In the genomic region with DNA sequence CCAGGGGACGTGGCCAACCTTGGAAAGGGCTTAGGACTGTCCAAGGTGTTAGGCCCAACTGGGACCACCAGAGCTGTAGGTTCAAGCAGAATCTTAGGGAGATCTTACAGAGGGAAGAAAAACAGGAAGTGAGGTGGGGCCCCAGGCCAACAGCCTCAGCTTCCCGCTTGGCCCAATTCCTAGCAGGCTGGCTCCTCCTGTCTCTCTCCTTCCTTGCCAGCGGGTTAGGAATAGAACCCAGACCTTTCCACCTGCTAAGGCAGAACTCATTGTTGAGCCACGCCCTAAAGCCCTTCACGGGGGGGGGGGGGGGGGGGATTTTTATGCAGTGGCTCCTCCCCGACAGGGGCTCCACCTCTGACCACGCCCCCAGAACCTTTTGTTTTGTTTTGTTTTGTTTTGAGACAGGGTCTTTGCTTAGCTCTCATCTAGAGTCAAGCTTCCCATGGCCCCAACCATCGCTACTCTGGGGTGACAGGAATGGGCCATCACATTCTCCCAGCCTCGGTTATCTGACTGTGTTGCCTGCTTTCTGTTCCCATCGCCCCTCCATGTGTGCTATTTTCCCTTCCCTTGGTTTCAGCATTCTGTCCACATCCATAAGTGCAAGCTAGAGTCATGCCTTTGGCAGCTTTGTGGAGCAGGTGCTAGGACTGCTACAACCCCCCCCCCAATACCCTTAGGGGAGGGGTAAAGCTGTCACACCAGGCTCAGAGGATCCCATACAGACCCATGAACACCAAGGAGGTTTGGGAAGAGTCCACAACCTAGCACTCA, we compare ENCODE assay signal across 8 mouse cellular contexts. TPM values are rescaled to one million over a fixed set of nuclear protein-coding genes. Genes with fewer than 3 reads are reported as not detected.
DNase-seq lines count a peak whose midpoint lies in the region; ATAC-seq and TF ChIP-seq lines count a peak whose summit lies in the region.

No protein-coding gene starts in this region.

- H3K4me3 ChIP-seq in thymus, adult 2 months (ENCODE audit: control insufficient read depth, insufficient read depth, low read length) = peak overlapping the region; percentile 15
- no peak overlapping the region for H3K4me3 ChIP-seq in intestine, embryonic 14.5 days (ENCODE audit: low read depth, low read length)

- WGBS in thymus, adult 2 months = 18% methylated on average over 10 of the region's 10 CpGs
- WGBS in intestine, embryonic 14.5 days = 58% methylated on average over 10 of the region's 10 CpGs

- no peaks in the 10 kb centered on the region for H3K9me3 ChIP-seq in intestine, embryonic 14.5 days (ENCODE audit: control insufficient read depth, low read length)

- no peak for ATAC-seq in CD4-positive, CD25-positive, alpha-beta regulatory T cell, adult 4 months
- ATAC-seq in intestine, embryonic 14.5 days (replicated peaks; ENCODE audit: low FRiP score, low TSS enrichment, low read depth) = no peak
- ATAC-seq in inflammation-experienced regulatory T-cells, adult 6 months = no peak

- no peak for TF ChIP-seq CTCF in thymus, adult 2 months (IDR thresholded peaks at IDR 0.05; ENCODE audit: borderline replicate concordance, control insufficient read depth, extremely low read depth, insufficient read depth, low read length, poor library complexity)

- H3K4me2 ChIP-seq in intestine, embryonic 14.5 days (ENCODE audit: low read length) = peak overlapping the region; percentile 87

- no peak for TF ChIP-seq POLR2A in thymus, adult 2 months (IDR thresholded peaks at IDR 0.05; ENCODE audit: control insufficient read depth, extremely low read depth, insufficient read depth, low read length, poor library complexity)

- H3K4me1 ChIP-seq in thymus, adult 2 months (replicated peaks; ENCODE audit: control insufficient read depth, insufficient read depth, low read length) = peaks cover 74% of the 10 kb centered on the region
- peaks cover 36% of the 10 kb centered on the region for H3K4me1 ChIP-seq in intestine, embryonic 14.5 days (replicated peaks; ENCODE audit: control insufficient read depth, insufficient read depth, low read length)

- H3K27me3 ChIP-seq in thymus, adult 2 months (ENCODE audit: control insufficient read depth, insufficient read depth, low read length) = no peaks in the 10 kb centered on the region
- no peaks in the 10 kb centered on the region for H3K27me3 ChIP-seq in intestine, embryonic 14.5 days (replicated peaks; ENCODE audit: control insufficient read depth, insufficient read depth, low read length)

- H3K9ac ChIP-seq in intestine, embryonic 14.5 days (ENCODE audit: low read length) = no peak overlapping the region

- DNase-seq in CD4-positive, CD25-positive, alpha-beta regulatory T cell, adult 2 months (ENCODE audit: low read depth, low spot score) = peak; percentile 68
- DNase-seq in thymus, adult 2 months = no peak
- DNase-seq in thymus, adult 18-20 months = no peak
- no peak for DNase-seq in intestine, embryonic 14.5 days (ENCODE audit: low spot score)
- DNase-seq in lung, postnatal 10 days = peak; percentile 81
- no peak for DNase-seq in gastrocnemius, postnatal 10 days

- no peaks in the 10 kb centered on the region for H3K36me3 ChIP-seq in thymus, adult 2 months (ENCODE audit: control insufficient read depth, insufficient read depth, low read length)
- H3K36me3 ChIP-seq in intestine, embryonic 14.5 days (ENCODE audit: control insufficient read depth, insufficient read depth, low read length) = no peaks in the 10 kb centered on the region

- H3K27ac ChIP-seq in thymus, adult 2 months (ENCODE audit: control insufficient read depth, insufficient read depth, low read length) = peak overlapping the region; percentile 97
- peak overlapping the region; percentile 97 for H3K27ac ChIP-seq in intestine, embryonic 14.5 days (ENCODE audit: low read depth)

RNA-seq across cellular contexts. Expression of a gene that starts 0.9 kb away (rescaled TPM):
- 10 to 100 TPM; 37.3 to 51.7 TPM for polyA plus RNA-seq in CD4-positive, CD25-positive, alpha-beta regulatory T cell, adult 4 months (2017; shearing (Covaris generic))
- 606 and 621 TPM in 2 replicates for polyA plus RNA-seq in thymus, adult 2 months (2012; rRNA removed)
- 68.2 and 71.1 TPM in 2 replicates for polyA plus RNA-seq in intestine, embryonic 14.5 days (2014; fragmentation: Nextera tagmentation; extraction: Ambion mirVana)
- polyA plus RNA-seq in inflammation-experienced regulatory T-cells, adult 6 months (2017; shearing (Covaris generic)) = 10 to 100 TPM; 50.3 to 61.4 (median 50.9) TPM
- 100 to 1,000 TPM; 142 to 160 TPM for total RNA-seq in gastrocnemius, postnatal 10 days (2021)

RNA-seq across cellular contexts. Expression of a gene that starts 21.9 kb away (rescaled TPM):
- 1 to 10 TPM; 7.2 to 7.3 TPM for polyA plus RNA-seq in CD4-positive, CD25-positive, alpha-beta regulatory T cell, adult 4 months (2017; shearing (Covaris generic))
- polyA plus RNA-seq in thymus, adult 2 months (2012; rRNA removed) = 94.7 and 103 TPM in 2 replicates
- polyA plus RNA-seq in intestine, embryonic 14.5 days (2014; fragmentation: Nextera tagmentation; extraction: Ambion mirVana) = 55.8 and 73.1 TPM in 2 replicates
- 10 to 100 TPM in 1 of 3 experiments, 1 to 10 TPM in 2; 3.4 to 10.4 (median 9.2) TPM for polyA plus RNA-seq in inflammation-experienced regulatory T-cells, adult 6 months (2017; shearing (Covaris generic))
- total RNA-seq in gastrocnemius, postnatal 10 days (2021) = 10 to 100 TPM; 39.9 to 40.3 TPM

RNA-seq across cellular contexts. Expression of a gene that starts 23.0 kb away (rescaled TPM):
- polyA plus RNA-seq in CD4-positive, CD25-positive, alpha-beta regulatory T cell, adult 4 months (2017; shearing (Covaris generic)) = 100 to 1,000 TPM; 265 to 359 TPM
- 252 and 261 TPM in 2 replicates for polyA plus RNA-seq in thymus, adult 2 months (2012; rRNA removed)
- polyA plus RNA-seq in intestine, embryonic 14.5 days (2014; fragmentation: Nextera tagmentation; extraction: Ambion mirVana) = 38.6 and 47.1 TPM in 2 replicates
- polyA plus RNA-seq in inflammation-experienced regulatory T-cells, adult 6 months (2017; shearing (Covaris generic)) = 100 to 1,000 TPM; 190 to 248 (median 240) TPM
- 10 to 100 TPM in 1 of 2 experiments, 1 to 10 TPM in 1; 8.6 to 13.1 TPM for total RNA-seq in gastrocnemius, postnatal 10 days (2021)

RNA-seq across cellular contexts. Expression of a gene that starts 23.2 kb away (rescaled TPM):
- polyA plus RNA-seq in CD4-positive, CD25-positive, alpha-beta regulatory T cell, adult 4 months (2017; shearing (Covaris generic)) = 100 to 1,000 TPM in 1 of 2 experiments, 10 to 100 TPM in 1; 89.2 to 116 TPM
- 56.4 and 66.9 TPM in 2 replicates for polyA plus RNA-seq in thymus, adult 2 months (2012; rRNA removed)
- polyA plus RNA-seq in intestine, embryonic 14.5 days (2014; fragmentation: Nextera tagmentation; extraction: Ambion mirVana) = 15.5 and 15.9 TPM in 2 replicates
- polyA plus RNA-seq in inflammation-experienced regulatory T-cells, adult 6 months (2017; shearing (Covaris generic)) = 100 to 1,000 TPM in 2 of 3 experiments, 10 to 100 TPM in 1; 71.4 to 109 (median 107) TPM
- 1 to 10 TPM; 4.3 to 6.1 TPM for total RNA-seq in gastrocnemius, postnatal 10 days (2021)

RNA-seq across cellular contexts. Expression of a gene that starts 56.2 kb away (rescaled TPM):
- polyA plus RNA-seq in CD4-positive, CD25-positive, alpha-beta regulatory T cell, adult 4 months (2017; shearing (Covaris generic)) = 10 to 100 TPM in 1 of 2 experiments, 1 to 10 TPM in 1; 6.9 to 12.8 TPM
- 492 and 499 TPM in 2 replicates for polyA plus RNA-seq in thymus, adult 2 months (2012; rRNA removed)
- 66.5 and 116 TPM in 2 replicates for polyA plus RNA-seq in intestine, embryonic 14.5 days (2014; fragmentation: Nextera tagmentation; extraction: Ambion mirVana)
- 10 to 100 TPM; 11.7 to 16.3 (median 13.2) TPM for polyA plus RNA-seq in inflammation-experienced regulatory T-cells, adult 6 months (2017; shearing (Covaris generic))
- 100 to 1,000 TPM; 121 to 141 TPM for total RNA-seq in gastrocnemius, postnatal 10 days (2021)

Comparison
In these comparisons a context has a peak if more than half of its experiments do, and no peak if none do; other contexts are left out.
1. DNase-seq: peak in CD4-positive, CD25-positive, alpha-beta regulatory T cell, adult 2 months (single experiment) and lung, postnatal 10 days (single experiment); none in thymus, adult 2 months (single experiment), thymus, adult 18-20 months (0 of 2), intestine, embryonic 14.5 days (single experiment) and gastrocnemius, postnatal 10 days (single experiment).